Mouse (Mus musculus): ENCODE measurements around the gene Ltn1. TPM values are rescaled to one million over a fixed set of nuclear protein-coding genes. Genes with fewer than 3 reads are reported as not detected.

Ltn1 gene
- total RNA-seq (2023) = 10 to 100 TPM; 26.3 to 27.7 TPM

DNA sequence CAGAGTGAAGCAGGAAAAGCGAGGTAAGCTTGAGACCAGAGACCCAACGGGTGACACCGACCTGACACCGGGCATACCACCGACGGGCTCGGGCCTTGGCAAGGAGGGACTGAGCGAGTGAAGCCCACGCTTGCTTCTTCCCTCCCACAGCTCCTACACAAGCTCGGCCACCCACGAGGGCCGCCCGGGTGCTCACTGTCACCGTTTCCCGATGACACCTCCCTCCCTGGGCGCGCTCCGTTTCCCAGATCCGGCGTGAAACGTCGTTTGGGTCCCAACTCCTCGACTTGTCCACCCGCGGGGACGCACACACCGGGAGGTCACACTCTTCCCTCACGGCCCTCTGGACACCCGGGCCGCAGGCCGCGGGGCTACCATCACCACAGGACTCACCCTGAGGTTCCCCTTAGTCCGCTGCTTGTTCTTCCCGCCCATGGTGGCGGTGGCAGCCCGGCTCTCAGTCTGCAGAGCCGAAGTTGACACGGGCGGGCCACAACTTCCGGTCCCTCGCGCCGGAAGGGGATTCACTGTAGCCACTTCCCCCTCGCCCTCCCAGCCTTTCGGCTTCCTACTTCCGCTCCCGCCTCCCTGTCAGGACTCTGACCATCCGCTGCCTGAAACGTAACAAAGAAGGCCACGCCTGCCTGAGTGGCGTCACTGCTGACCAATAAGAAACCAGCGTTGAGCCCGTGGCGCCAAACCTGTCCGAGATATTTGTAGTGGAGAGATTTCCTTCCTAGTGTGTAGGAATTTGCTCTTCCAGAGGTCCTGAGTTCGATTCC is at the start of gene Ltn1:
Gene Ltn1, minus strand, starts transcription at position 580 of the 782 bp plus-strand sequence.

DNA sequence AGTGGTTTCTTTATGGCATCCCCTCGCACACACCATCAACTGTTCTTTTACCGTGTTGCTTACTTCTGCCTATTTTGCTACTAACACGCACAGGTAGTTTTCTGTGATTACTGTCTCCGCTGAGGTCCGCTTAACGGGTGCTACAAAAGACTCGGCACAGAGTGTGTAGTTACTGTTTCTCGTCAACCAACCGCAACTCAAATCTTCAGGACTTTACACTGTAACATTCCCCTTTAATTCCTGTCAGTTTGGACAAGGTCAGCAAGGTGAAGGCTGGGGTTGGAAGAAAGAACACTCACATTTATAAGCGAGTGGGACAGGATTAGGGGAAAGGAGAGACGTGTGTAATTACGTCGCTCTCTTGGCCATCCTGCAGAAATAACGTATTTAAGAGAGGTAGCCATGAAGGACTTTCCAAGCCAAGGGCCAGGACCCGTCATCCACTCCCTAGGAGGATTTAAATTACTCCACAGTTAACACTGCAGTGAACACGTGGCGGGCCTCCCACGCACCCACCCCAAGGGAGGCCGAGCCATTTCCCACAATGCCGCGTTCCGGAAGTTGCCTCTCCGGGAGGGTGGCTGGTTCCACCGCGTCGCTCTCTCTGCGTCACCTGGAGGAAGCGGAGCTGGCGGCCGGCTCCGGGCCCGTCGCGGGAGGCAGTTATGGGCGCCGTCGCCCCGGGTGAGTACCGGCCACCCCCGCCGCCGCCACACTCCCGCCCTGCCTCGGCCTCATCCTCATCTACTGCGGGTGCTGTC is 22.2 kb upstream of the Ltn1 start, which contains the start of gene Usp16:
Gene Usp16, plus strand, starts transcription at position 285 of the 761 bp plus-strand sequence.

DNA sequence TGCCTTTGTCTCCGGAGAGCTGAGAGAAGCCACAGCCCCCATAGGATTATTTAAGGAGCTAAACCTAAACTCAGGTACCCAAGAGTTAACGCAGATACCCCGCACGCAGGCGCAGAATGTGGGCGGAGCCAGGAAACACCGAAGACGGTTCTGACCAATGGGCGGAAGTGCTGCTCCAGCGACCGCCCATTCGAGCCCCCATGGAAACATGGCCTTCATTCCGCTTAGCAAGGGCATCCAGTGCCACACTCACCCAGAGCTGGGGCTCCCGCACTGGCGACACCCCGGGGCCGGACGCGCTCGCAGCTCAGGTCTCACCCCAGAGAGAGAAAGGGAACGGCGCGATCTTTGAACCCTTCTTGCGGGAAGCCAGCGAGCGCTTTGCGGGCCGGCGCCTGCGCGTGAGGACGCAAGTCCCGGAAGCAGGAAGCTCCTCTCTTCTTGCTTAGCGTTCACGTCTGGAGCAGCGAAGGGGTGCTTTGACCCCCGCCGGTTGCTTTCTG is 7.8 kb upstream of the Ltn1 start, which contains the start of gene Rwdd2b:
Gene Rwdd2b, minus strand, starts transcription at position 390 of the 503 bp plus-strand sequence.

DNA sequence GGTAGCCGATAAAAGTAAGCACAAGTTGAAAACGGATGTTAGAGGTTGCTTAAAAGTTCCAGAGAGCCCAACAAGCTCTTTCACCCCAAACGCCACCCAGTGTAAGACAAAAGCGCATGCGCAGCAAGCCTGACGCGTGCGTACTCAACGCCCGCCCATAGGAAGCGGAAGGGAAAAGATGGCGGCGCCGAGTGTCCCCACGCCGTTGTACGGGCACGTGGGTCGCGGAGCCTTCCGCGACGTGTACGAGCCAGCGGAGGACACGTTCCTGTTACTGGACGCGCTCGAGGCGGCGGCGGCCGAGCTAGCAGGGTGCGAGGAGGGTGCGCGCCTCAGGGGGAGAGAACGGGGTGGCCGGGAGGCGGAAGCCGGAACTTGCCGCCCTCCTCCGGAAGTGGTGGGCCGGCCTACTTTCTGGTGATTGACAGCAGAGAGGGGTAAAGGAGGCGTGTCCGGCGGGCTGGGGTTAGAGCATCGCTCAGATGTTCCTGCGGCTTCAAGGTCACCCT is 78.3 kb downstream of the Ltn1 start, which contains the start of gene N6amt1:
Gene N6amt1, plus strand, starts transcription at position 111 of the 509 bp plus-strand sequence.

Other genes starting within 250 kb of the Ltn1 start
- gene N6amt1, start 78.4 kb downstream of the Ltn1 start, total RNA-seq (2023) = 1 to 10 TPM; 4.2 to 5.3 TPM
- gene Rwdd2b, start 8.0 kb upstream of the Ltn1 start, total RNA-seq (2023) = 1 to 10 TPM; 2.8 to 4.2 TPM
- gene Usp16, start 22.1 kb upstream of the Ltn1 start, total RNA-seq (2023) = 10 to 100 TPM; 49.9 to 52.5 TPM
- 100 to 1,000 TPM in 1 of 2 experiments, 10 to 100 TPM in 1; 85.5 to 102 TPM for gene Cct8, start 63.3 kb upstream of the Ltn1 start, total RNA-seq (2023)
- not detected for gene Map3k7cl, start 120.7 kb upstream of the Ltn1 start, total RNA-seq (2023)